Mouse (Mus musculus): ENCODE data around the gene Mrps12. TPM values are rescaled to one million over a fixed set of nuclear protein-coding genes. Genes with fewer than 3 reads are reported as not detected.
"Not testable (repeated sequence)": the region's sequence is repeated elsewhere in the genome, so short reads cannot be mapped to it uniquely, and the experiment has no call there.

The Mrps12 gene
- total RNA-seq, 2 experiments from 2014 or later: 59.7 to 63.5 TPM

DNA sequence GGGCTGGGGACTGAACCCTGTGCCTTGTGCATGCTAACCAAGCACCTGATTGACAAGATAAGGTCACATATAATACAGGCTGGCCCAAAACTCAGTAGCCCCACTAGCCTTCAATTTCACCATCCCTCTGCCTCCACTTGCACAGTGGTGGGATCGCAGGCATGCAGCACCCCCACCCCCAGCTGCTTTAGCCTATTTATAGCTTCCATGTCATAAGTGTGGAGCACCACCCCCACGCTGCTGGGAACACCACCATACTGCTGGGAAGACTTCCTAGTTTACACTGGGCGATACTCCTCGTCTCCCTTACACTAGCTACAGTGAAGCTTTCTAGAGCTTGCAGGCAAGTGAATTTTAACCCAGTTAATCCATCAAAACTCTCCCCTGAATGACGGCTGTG is 27.0 kb downstream of the Mrps12 start:
- DNase-seq (ENCODE audit: low spot score in 2 of 2): no peak

DNA sequence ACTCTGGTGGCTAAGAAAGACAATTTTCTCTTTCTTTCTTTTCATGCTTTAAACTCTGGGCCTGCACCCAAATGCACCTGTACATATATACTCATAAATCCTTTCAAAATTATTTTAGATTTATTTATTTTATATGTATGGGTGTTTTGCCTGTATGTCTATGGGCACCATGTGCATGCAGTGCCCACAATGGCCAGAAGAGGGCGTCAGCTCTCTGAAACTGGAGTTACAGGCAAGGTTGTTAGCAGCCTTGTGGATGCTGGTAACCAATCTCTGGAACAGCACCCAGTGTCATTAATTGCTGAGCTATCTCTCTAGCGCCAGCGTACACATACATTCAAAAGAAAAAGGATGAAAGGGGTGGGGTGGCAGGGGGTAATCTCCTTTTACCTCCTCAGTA is 30.7 kb downstream of the Mrps12 start:
- DNase-seq (ENCODE audit: low spot score in 2 of 2): no peak

DNA sequence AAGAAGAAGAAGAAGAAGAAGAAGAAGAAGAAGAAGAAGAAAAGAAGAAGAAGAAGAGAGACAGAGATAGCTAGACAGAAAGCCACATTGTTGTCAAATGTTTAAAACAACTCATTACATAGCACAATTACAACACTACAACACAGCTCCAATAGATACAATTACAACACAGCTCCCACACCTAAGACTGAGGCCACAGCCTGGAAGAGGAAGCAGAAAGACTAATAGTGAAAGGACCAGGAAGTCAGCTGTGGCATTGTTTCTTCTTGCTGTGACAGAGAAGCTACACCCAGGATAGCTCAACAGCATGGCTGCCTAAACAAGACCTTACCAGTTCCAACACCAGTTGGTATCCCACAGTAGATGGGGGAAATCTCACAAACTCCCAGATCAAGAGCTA is 32.2 kb downstream of the Mrps12 start:
- DNase-seq (ENCODE audit: low spot score in 2 of 2): no peak

DNA sequence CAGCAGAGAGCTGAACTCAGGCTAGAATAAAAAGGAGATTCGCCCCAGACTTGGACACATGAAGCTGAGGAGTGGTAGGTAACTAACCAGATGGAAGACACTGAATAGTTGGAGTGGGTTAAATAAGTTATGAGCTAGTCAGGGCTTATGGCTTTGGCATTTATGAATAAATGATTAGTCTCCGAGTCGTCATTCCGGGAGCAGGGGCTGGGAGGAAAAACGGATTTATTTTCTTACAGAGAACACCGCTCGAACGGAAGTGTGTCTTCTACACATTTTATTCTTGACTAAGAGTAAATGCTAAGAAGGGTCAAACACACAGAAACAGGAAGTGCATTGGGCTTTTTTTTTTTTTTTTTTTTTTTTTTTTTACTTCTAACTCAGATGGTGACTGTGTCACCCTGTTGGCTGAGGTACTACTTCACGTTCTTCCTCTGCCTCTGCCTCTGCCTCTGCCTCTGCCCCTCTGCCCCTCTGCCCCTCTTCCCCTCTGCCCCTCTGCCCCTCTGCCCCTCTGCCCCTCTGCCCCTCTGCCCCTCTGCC is 38.9 kb downstream of the Mrps12 start:
- DNase-seq (ENCODE audit: low spot score in 2 of 2): no peak

DNA sequence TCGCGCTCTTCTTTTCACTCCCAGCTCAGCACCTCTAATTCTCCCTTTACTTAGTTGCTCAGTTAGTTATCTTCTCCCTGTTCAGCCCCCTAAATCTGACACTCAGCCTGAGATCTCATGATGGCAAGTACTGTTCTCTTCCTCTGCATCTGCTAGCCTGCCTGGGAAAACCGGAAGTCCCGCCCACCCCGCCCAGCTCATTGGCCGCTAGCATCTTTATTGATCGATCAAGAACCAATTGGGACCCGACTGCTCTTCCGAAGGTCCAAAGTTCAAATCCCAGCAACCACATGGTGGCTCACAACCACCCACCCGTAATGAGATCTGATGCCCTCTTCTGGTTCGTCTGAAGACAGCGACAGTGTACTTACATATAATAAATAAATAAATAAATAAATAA is 40.3 kb downstream of the Mrps12 start:
- not testable (repeated sequence) for DNase-seq (ENCODE audit: low spot score in 2 of 2)

DNA sequence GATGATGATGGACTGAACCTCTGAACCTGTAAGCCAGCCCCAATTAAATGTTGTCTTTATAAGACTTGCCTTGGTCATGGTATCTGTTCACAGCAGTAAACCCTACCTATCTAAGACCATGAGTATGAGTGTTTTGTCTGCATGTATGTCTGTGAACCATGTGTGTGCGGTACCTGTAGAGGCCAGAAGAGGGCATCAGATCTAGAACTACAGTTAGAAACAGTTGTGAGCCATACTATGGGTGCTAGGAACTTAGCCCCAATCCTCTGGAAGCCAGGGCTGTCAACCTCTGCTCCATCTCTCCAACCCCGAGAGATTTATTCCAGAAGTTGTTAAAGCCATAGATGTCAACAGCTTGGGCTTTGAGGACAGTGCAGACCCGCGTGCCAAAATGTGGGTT is 41.4 kb downstream of the Mrps12 start:
- DNase-seq (ENCODE audit: low spot score in 2 of 2): no peak

DNA sequence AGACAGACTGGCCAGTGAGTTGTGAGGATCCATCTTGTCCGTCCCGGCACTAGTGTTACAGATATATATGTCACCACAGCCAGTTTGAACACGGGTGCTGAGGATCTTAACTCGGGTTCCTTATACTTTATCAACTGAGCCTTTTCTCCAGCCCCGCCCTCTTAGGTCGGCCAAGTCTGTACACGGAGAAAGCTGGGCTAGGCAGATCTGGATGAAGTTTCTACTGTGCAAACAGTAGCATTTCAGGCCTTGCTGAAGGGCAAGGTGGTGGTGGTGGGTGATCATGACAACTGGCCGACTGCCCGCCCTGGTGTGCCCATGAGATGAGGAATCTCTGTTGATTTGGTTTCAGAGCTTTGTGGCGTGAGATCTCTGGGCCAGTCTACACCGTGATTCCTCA is 44.3 kb downstream of the Mrps12 start:
- no peak for DNase-seq (ENCODE audit: low spot score in 2 of 2)

DNA sequence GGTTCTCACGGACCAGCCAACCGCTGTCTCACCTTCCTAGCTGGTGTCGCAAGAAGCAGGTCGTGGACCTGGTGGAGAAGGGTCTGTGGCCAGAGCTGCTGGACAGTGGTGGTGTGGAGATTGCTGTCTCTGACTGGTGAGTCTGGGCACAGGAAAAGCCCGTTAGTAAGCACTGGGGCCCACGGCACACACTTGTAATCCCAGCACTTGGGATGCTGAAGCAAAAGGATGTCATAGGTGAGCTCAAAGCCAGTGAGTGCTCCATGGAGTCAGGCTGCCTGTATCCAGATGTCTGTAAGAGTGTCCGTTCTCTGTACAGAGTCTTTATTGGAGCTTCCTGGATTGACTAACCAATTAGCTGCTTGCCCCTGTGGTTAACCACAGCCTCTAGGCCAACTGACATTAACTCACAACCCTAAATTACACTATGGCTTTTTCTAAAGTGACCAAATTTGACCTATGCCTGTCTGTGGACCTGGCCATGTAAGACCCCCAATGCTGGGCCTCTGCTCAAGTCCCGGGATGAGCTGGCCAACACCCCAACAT is 46.6 kb downstream of the Mrps12 start:
- DNase-seq (ENCODE audit: low spot score in 2 of 2): no peak

DNA sequence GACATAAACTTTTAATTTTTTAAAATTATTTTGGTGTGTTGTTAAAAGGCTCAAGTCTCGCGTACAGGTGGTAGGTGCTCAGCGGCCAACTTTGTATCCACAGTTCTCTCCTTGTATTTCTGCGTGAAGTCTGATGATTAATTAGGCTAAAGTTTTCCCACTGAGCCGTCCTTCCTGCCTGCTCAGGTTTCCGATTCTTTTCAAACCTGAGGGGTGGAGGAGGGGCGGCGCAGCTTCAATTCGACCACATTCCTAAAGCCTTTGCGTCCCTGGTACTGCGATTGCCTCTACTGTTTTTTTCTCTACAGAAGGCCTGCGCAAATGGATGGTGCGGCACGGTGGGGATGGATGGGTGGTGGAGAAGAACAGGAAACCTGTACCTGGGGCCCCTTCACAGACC is 47.2 kb downstream of the Mrps12 start:
- no peak for DNase-seq (ENCODE audit: low spot score in 2 of 2)

DNA sequence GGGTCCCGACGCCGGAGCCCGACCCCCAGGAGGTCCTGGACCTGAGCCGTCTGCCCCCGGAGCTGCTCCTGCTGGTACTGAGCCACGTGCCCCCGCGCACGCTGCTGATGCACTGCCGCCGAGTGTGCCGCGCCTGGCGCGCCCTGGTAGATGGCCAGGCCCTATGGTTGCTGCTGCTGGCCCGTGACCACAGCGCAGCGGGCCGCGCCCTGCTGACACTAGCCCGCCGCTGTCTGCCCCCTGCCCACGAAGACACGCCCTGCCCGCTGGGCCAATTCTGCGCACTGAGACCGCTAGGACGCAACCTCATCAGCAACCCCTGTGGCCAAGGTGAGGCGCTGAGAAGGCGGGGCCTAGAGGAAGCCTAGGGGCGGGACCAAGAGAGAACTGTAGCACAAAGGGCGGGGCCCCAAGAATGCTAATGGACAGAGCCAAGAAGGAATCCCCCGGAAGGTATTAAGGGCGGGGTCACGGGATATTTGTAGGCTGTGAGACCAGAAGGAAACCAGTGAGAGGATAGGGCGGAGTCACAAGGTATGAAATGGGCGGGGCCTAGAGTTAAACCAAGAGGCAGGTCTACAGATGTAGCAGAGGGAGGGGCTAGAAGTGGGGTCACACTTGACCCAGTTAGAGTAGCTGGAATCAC is 48.2 kb downstream of the Mrps12 start:
- peak; percentile 16 to 31 for DNase-seq (ENCODE audit: low spot score in 2 of 2)

DNA sequence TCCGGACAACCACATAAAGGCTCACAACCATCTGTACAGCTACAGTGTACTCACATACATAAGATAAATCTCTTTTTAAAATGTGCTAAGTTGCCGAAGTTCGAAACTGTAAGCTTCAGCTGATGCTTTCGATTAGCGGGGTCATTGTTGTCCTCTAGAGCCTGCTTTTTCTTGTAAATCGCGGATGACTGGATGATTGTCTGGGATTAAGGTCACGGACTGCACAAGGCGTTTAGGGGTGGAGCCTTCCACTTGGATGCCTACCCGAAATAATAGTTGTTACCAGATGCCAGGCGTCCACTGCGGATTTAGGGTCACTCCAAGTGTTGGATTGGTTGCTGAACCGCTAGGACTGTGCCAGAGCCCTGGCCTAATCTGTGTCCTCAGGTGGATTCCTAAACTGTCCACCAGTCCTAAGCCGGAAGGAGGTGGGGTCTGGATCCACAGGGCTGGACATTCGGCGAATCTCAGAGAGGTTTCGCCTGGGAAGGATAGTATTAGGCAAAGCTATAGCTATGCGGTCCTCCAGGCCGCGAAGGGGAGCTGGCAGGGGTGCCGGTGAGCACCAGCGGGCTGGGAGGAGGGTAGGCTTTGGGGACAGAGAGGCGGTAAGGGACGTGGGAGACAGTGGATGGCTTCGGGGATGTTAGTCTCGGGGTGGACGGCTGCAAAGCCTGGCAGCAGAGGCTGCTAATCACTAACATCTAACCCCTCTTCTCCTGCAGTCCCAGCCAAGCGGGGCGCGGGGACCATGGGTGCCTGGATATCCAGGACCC is 48.9 kb downstream of the Mrps12 start, which contains the start of gene Fbxo27:
TSS of gene Fbxo27 (plus strand) at position 305 of the 776 bp plus-strand sequence.
- no peak for DNase-seq (ENCODE audit: low spot score in 2 of 2)

DNA sequence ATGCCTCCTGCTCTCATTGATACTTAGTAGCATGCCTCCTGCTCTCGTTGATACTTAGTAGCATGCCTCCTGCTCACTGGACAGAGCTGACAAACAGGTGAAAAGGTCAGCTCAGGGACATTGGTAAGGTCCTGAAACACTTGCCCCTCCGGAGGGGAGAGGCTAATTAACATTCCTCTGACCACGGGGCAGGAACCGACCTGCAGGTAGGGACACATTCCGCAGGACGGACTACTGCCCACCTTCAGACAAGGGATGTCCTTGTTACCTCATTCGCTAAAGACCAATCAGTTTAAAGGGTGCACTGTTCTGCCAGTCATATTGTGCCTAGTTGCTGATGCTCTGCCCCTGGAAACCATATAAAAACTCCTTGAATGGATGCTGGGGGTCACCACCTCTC is 50.5 kb downstream of the Mrps12 start:
- no peak for DNase-seq (ENCODE audit: low spot score in 2 of 2)

Other genes with a start within 250 kb of the Mrps12 start
- gene Ifnl2, start 231.4 kb downstream of the Mrps12 start, total RNA-seq (2021): not detected
- gene Ifnl3, start 219.0 kb downstream of the Mrps12 start, total RNA-seq (2021): not detected
- gene Sycn, start 200.9 kb downstream of the Mrps12 start, total RNA-seq (2021): 100 to 1,000 TPM in 1 of 2 experiments, not detected in 1; 117 TPM
- gene Nccrp1, start 194.6 kb downstream of the Mrps12 start, total RNA-seq (2021): not detected
- 10 to 100 TPM; 56.0 to 59.0 TPM for gene Samd4b, start 143.7 kb downstream of the Mrps12 start, total RNA-seq (2021)
- 10 to 100 TPM; 32.0 to 36.6 TPM for gene Pak4, start 143.6 kb downstream of the Mrps12 start, total RNA-seq (2021)
- gene Acp7, start 110.5 kb downstream of the Mrps12 start, total RNA-seq (2021): not detected
- gene Fbxo27, start 49.0 kb downstream of the Mrps12 start, total RNA-seq (2021): 1 to 10 TPM; 2.8 to 4.6 TPM
- 10 to 100 TPM; 10.1 to 10.6 TPM for gene Fbxo17, start 25.0 kb downstream of the Mrps12 start, total RNA-seq (2021)
- 10 to 100 TPM; 25.0 to 27.0 TPM for gene Sars2, start 172 bp upstream of the Mrps12 start, total RNA-seq (2021)
- gene Ccer2, start 14.4 kb upstream of the Mrps12 start, total RNA-seq (2021): not detected
- gene Sirt2, start 24.9 kb upstream of the Mrps12 start, total RNA-seq (2021): 10 to 100 TPM; 62.8 to 66.2 TPM
- gene Nfkbib, start 25.7 kb upstream of the Mrps12 start, total RNA-seq (2021): 10 to 100 TPM; 24.6 to 27.3 TPM
- 1 to 10 TPM; 2.2 to 4.2 TPM for gene Rinl, start 47.1 kb upstream of the Mrps12 start, total RNA-seq (2021)
- 100 to 1,000 TPM; 722 to 725 TPM for gene Hnrnpl, start 66.7 kb upstream of the Mrps12 start, total RNA-seq (2021)
- 100 to 1,000 TPM; 327 to 392 TPM for gene Ech1, start 83.4 kb upstream of the Mrps12 start, total RNA-seq (2021)
- gene Lgals4, start 92.0 kb upstream of the Mrps12 start, total RNA-seq (2021): 10 to 100 TPM; 29.2 to 33.2 TPM
- gene Lgals7, start 122.0 kb upstream of the Mrps12 start, total RNA-seq (2021): 1 to 10 TPM; 3.9 TPM
- under 1 TPM; 0.11 to 0.17 TPM for gene Capn12, start 139.6 kb upstream of the Mrps12 start, total RNA-seq (2021)
- 100 to 1,000 TPM; 220 to 242 TPM for gene Actn4, start 220.5 kb upstream of the Mrps12 start, total RNA-seq (2021)
- gene Eif3k, start 240.0 kb upstream of the Mrps12 start, total RNA-seq (2021): 100 to 1,000 TPM; 308 to 312 TPM
- gene Map4k1, start 240.2 kb upstream of the Mrps12 start, total RNA-seq (2021): 1 to 10 TPM; 2.5 to 3.6 TPM

Data from adrenal gland, postnatal 4 days (tissue).